Mouse (Mus musculus) C2C12 (cell line): ENCODE data around the gene Igfbpl1.

Experiments
- CEBPB ChIP-seq: IDR thresholded peaks from one replicate; pipeline ENCODE4 v1.6.1; 2011; ENCODE audit warnings: low read depth, mild to moderate bottlenecking, control low read depth, moderate library complexity
- CTCF ChIP-seq: IDR thresholded peaks from one replicate; pipeline ENCODE4 v1.5.1; 2011; ENCODE audit not compliant: control insufficient read depth, insufficient read depth, insufficient read length
- MAX ChIP-seq: IDR thresholded peaks from one replicate; pipeline ENCODE4 v1.6.1; 2011; ENCODE audit warnings: mild to moderate bottlenecking, control low read depth
- MYOG ChIP-seq: IDR thresholded peaks from one replicate; pipeline ENCODE4 v1.6.1; 2011; ENCODE audit not compliant: control insufficient read depth, insufficient read length; ENCODE audit errors: extremely low read depth
- USF1 ChIP-seq: IDR thresholded peaks from one replicate; pipeline ENCODE4 v1.6.1; 2011; ENCODE audit warnings: low read depth, mild to moderate bottlenecking, control low read depth, moderate library complexity

GRCm38 (mm10) chr4:45849419-45849818, 22.7 kb upstream of the Igfbpl1 start:
- TF ChIP-seq CTCF, result no peak
- no peak for TF ChIP-seq MYOG
- no peak for TF ChIP-seq MAX
- TF ChIP-seq USF1, result no peak
- TF ChIP-seq CEBPB, result no peak
